Mouse (Mus musculus) cortical plate, adult 2 months (tissue): Measurements from ENCODE around the gene Zfp992.
"Not testable (repeated sequence)": the region's sequence is repeated elsewhere in the genome, so short reads cannot be mapped to it uniquely, and the experiment has no call there.

Source experiments
- CTCF ChIP-seq: fragments of 200-500 bp; IDR thresholded peaks from 2 replicates; pipeline ENCODE4 v1.5.1; 2011; ENCODE audit warnings: mild to moderate bottlenecking, control low read depth, low read length; ENCODE audit not compliant: insufficient read depth; ENCODE audit errors: extremely low read depth
- POLR2A ChIP-seq: fragments of 200-500 bp; IDR thresholded peaks from 2 replicates; pipeline ENCODE4 v1.6.1; 2011; ENCODE audit warnings: mild to moderate bottlenecking, low read length, control low read depth; ENCODE audit not compliant: insufficient read depth; ENCODE audit errors: extremely low read depth

- not testable (repeated sequence) for TF ChIP-seq POLR2A, CTCF
Measured at GRCm38 (mm10) chr4:146489196-146489595, 40.4 kb downstream of the Zfp992 start.
